Mouse (Mus musculus): Measurements from ENCODE around the gene Dnajc1.

DNA sequence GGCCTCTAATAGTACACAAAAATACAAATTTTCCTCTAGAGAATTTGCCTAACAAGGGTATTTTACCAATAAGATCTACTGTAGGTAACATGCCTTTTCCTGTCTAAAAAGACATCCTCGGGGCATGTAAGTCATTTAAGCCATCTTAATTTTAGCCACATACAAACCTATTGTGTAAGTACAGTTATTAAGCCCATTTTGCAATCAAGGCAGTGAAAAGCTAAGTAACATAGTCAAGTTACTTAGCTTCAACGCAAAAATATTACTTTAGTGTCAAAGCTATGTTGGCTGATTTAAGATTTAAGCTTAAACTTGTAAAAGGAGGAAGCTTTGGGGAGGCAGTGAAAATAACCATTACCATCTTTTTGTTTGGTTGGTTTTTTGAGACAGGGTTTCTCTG is 74.0 kb downstream of the Dnajc1 start:
- TF ChIP-seq CTCF (conservative IDR thresholded peaks at IDR 0.05; ENCODE audit: low read length) (no peak), POU5F1 (IDR thresholded peaks at IDR 0.05; ENCODE audit: borderline replicate concordance, low read length) (no peak), NANOG (IDR thresholded peaks at IDR 0.05; ENCODE audit: borderline replicate concordance, low read length) (no peak)

Data from E14TG2a.4 (cell line).